Mouse (Mus musculus): ENCODE measurements around the gene Ptpro. TPM values are rescaled to one million over a fixed set of nuclear protein-coding genes. Genes with fewer than 3 reads are reported as not detected.
"Not testable (repeated sequence)": the region's sequence is repeated elsewhere in the genome, so short reads cannot be mapped to it uniquely, and the experiment has no call there.

The Ptpro gene
- polyA plus RNA-seq, 1 experiment from 2014 or later = 63.5 TPM

DNA sequence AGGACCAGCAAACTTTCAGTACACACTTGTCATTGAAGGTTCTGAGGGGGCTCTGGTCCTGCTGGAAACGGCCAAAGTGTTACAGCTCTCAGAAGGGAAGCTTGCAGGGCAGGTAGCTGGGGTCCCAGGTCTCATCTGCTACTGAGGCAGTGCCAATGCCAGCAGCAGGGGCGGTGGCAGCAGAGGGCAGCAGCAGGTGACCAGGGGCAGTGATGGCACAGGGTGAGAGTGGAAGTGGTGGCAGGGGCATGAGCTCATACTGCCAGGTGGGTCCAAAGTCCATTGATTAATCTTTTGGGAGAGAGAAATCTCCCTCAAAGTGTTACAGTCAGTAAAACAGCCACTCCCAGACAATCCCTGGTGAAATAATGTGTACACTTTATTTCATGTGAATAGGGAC lies 214.1 kb downstream of the Ptpro start:
- WGBS = 67% methylated on average over 2 of the region's 2 CpGs
- Histone ChIP-seq H3K4me1 (replicated peaks; ENCODE audit: control insufficient read depth, insufficient read depth, low read length) (peaks cover 11% of the 10 kb centered on the region), H3K4me2 (ENCODE audit: low read length) (no peak overlapping the region), H3K27ac (ENCODE audit: low read length) (no peak overlapping the region), H3K27me3 (replicated peaks; ENCODE audit: control insufficient read depth, insufficient read depth, low read length) (no peaks in the 10 kb centered on the region), H3K9ac (replicated peaks; ENCODE audit: low read depth, low read length) (no peak overlapping the region), H3K36me3 (ENCODE audit: control insufficient read depth, insufficient read depth) (peaks cover 3% of the 10 kb centered on the region; the same call in 1 of the 2 replicates), H3K9me3 (ENCODE audit: control insufficient read depth, low read length) (no peaks in the 10 kb centered on the region), H3K4me3 (replicated peaks; ENCODE audit: low read length) (no peak overlapping the region)
- ATAC-seq = no peak

- H3K27me3 ChIP-seq (replicated peaks; ENCODE audit: control insufficient read depth, insufficient read depth, low read length) = no peaks in the 10 kb centered on the region
- H3K36me3 ChIP-seq (ENCODE audit: control insufficient read depth, insufficient read depth) = no peaks in the 10 kb centered on the region
- no peak overlapping the region for H3K4me2 ChIP-seq (ENCODE audit: low read length)
- no peak for ATAC-seq
- no peak overlapping the region for H3K9ac ChIP-seq (replicated peaks; ENCODE audit: low read depth, low read length)
- H3K27ac ChIP-seq (ENCODE audit: low read length) = no peak overlapping the region
- H3K4me3 ChIP-seq (replicated peaks; ENCODE audit: low read length) = no peak overlapping the region
- H3K4me1 ChIP-seq (replicated peaks; ENCODE audit: control insufficient read depth, insufficient read depth, low read length) = peaks cover 20% of the 10 kb centered on the region
- H3K9me3 ChIP-seq (ENCODE audit: control insufficient read depth, low read length) = no peaks in the 10 kb centered on the region
- 86% methylated on average over 3 of the region's 3 CpGs for WGBS
Measured at GRCm38 (mm10) chr6:137467696-137468095, 215.6 kb downstream of the Ptpro start.

- no peaks in the 10 kb centered on the region for H3K27me3 ChIP-seq (replicated peaks; ENCODE audit: control insufficient read depth, insufficient read depth, low read length)
- no peak overlapping the region for H3K27ac ChIP-seq (ENCODE audit: low read length)
- no peak overlapping the region for H3K9ac ChIP-seq (replicated peaks; ENCODE audit: low read depth, low read length)
- peaks cover 21% of the 10 kb centered on the region for H3K4me1 ChIP-seq (replicated peaks; ENCODE audit: control insufficient read depth, insufficient read depth, low read length)
- H3K36me3 ChIP-seq (ENCODE audit: control insufficient read depth, insufficient read depth) = no peaks in the 10 kb centered on the region
- no peak overlapping the region for H3K4me2 ChIP-seq (ENCODE audit: low read length)
- ATAC-seq = no peak
- H3K9me3 ChIP-seq (ENCODE audit: control insufficient read depth, low read length) = no peaks in the 10 kb centered on the region
- 98% methylated on average over 4 of the region's 4 CpGs for WGBS
- H3K4me3 ChIP-seq (replicated peaks; ENCODE audit: low read length) = no peak overlapping the region
Measured at GRCm38 (mm10) chr6:137469541-137469940, 217.4 kb downstream of the Ptpro start.

DNA sequence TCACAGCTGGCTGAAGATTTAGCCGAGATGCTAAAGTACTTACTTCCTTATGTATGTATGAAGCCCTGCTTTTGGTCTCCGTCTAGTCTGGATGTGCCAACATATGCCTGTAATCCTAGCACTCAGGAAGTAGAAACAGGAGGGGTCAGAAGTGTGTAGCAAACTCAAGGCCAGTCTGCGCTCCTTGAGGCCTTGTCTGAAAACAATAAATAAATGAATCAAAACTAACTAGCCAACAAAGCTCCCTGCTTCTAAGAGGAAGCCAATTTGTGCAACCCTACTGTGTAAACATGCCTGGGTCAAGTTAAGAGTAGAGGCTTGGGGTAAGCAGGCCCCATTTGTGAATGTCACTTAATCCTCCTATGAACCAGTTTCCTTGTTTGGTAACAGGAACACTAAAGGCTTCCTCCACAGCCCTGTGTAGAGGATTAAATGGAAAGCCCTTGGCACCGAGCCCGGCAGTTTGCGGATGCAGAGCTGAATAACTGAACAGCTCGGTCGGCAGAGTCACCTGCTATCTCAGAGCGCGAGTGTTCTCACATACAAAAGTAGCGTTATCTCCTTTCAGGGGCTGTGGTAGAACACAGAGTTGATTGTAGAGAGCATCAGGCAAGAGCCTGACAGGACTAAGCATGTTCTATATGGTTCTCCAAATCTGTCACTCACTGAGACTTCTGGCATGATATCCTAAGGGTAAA lies 218.9 kb downstream of the Ptpro start:
- Histone ChIP-seq H3K4me3 (replicated peaks; ENCODE audit: low read length) (no peak overlapping the region), H3K36me3 (ENCODE audit: control insufficient read depth, insufficient read depth) (no peaks in the 10 kb centered on the region), H3K27me3 (replicated peaks; ENCODE audit: control insufficient read depth, insufficient read depth, low read length) (no peaks in the 10 kb centered on the region), H3K27ac (ENCODE audit: low read length) (no peak overlapping the region), H3K9me3 (ENCODE audit: control insufficient read depth, low read length) (peaks cover 2% of the 10 kb centered on the region; the same call in 1 of the 2 replicates), H3K4me2 (ENCODE audit: low read length) (no peak overlapping the region), H3K9ac (replicated peaks; ENCODE audit: low read depth, low read length) (no peak overlapping the region), H3K4me1 (replicated peaks; ENCODE audit: control insufficient read depth, insufficient read depth, low read length) (peaks cover 18% of the 10 kb centered on the region)
- 4% methylated on average over 11 of the region's 11 CpGs for WGBS
- ATAC-seq = peak; percentile 88

GRCm38 (mm10) chr6:137472129-137472528 lies 220.0 kb downstream of the Ptpro start:
- 34% methylated on average over 9 of the region's 9 CpGs for WGBS
- Histone ChIP-seq H3K4me2 (ENCODE audit: low read length) (no peak overlapping the region), H3K9me3 (ENCODE audit: control insufficient read depth, low read length) (peaks cover 2% of the 10 kb centered on the region; the same call in 1 of the 2 replicates), H3K4me3 (replicated peaks; ENCODE audit: low read length) (no peak overlapping the region), H3K27ac (ENCODE audit: low read length) (no peak overlapping the region), H3K27me3 (replicated peaks; ENCODE audit: control insufficient read depth, insufficient read depth, low read length) (no peaks in the 10 kb centered on the region), H3K4me1 (replicated peaks; ENCODE audit: control insufficient read depth, insufficient read depth, low read length) (peaks cover 18% of the 10 kb centered on the region), H3K9ac (replicated peaks; ENCODE audit: low read depth, low read length) (no peak overlapping the region), H3K36me3 (ENCODE audit: control insufficient read depth, insufficient read depth) (no peaks in the 10 kb centered on the region)
- peak; percentile 25 for ATAC-seq

GRCm38 (mm10) chr6:137473433-137473832 lies 221.3 kb downstream of the Ptpro start:
- Histone ChIP-seq H3K27ac (ENCODE audit: low read length) (no peak overlapping the region), H3K9ac (replicated peaks; ENCODE audit: low read depth, low read length) (no peak overlapping the region), H3K4me2 (ENCODE audit: low read length) (no peak overlapping the region), H3K4me3 (replicated peaks; ENCODE audit: low read length) (no peak overlapping the region), H3K36me3 (ENCODE audit: control insufficient read depth, insufficient read depth) (no peaks in the 10 kb centered on the region), H3K27me3 (replicated peaks; ENCODE audit: control insufficient read depth, insufficient read depth, low read length) (no peaks in the 10 kb centered on the region), H3K4me1 (replicated peaks; ENCODE audit: control insufficient read depth, insufficient read depth, low read length) (peaks cover 18% of the 10 kb centered on the region), H3K9me3 (ENCODE audit: control insufficient read depth, low read length) (peaks cover 2% of the 10 kb centered on the region; the same call in 1 of the 2 replicates)
- ATAC-seq = no peak
- 93% methylated on average over 1 of the region's 1 CpGs for WGBS

GRCm38 (mm10) chr6:137475695-137476094 lies 223.6 kb downstream of the Ptpro start:
- H3K36me3 ChIP-seq (ENCODE audit: control insufficient read depth, insufficient read depth); ATAC-seq; H3K9me3 ChIP-seq (ENCODE audit: control insufficient read depth, low read length); H3K4me2 ChIP-seq (ENCODE audit: low read length); H3K9ac ChIP-seq (replicated peaks; ENCODE audit: low read depth, low read length); H3K27ac ChIP-seq (ENCODE audit: low read length); H3K4me3 ChIP-seq (replicated peaks; ENCODE audit: low read length); H3K27me3 ChIP-seq (replicated peaks; ENCODE audit: control insufficient read depth, insufficient read depth, low read length): not testable (repeated sequence)
- H3K4me1 ChIP-seq (replicated peaks; ENCODE audit: control insufficient read depth, insufficient read depth, low read length) = peaks cover 16% of the 10 kb centered on the region
- 96% methylated on average over 5 of the region's 5 CpGs for WGBS

- Histone ChIP-seq H3K4me1 (replicated peaks; ENCODE audit: control insufficient read depth, insufficient read depth, low read length) (peaks cover 4% of the 10 kb centered on the region), H3K9ac (replicated peaks; ENCODE audit: low read depth, low read length) (no peak overlapping the region), H3K27me3 (replicated peaks; ENCODE audit: control insufficient read depth, insufficient read depth, low read length) (no peaks in the 10 kb centered on the region), H3K4me2 (ENCODE audit: low read length) (no peak overlapping the region), H3K36me3 (ENCODE audit: control insufficient read depth, insufficient read depth) (no peaks in the 10 kb centered on the region), H3K9me3 (ENCODE audit: control insufficient read depth, low read length) (no peaks in the 10 kb centered on the region), H3K4me3 (replicated peaks; ENCODE audit: low read length) (no peak overlapping the region), H3K27ac (ENCODE audit: low read length) (no peak overlapping the region)
- ATAC-seq = peak; percentile 59
- 47% methylated on average over 7 of the region's 7 CpGs for WGBS
Measured at GRCm38 (mm10) chr6:137482891-137483290, 230.8 kb downstream of the Ptpro start.

DNA sequence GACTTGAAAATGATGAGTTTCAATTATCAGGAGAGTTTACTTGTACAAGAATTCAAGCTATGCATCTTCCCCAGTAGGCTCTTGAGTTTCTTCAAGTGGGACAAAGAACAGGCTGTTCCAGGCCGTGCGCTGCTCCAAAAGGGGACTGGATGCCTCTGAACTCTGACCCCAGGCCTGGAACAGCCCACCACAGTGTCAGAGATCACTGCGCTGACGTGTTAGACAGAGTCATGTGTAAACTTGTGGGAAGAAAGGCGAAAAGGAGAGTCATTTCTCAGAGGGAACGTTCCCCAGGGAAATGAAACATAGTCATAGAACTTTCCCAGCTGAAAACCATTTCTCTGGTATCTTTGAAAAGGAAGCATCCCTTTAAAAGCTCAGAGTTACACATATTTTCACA lies 235.3 kb downstream of the Ptpro start:
- no peak overlapping the region for H3K9ac ChIP-seq (replicated peaks; ENCODE audit: low read depth, low read length)
- 71% methylated on average over 6 of the region's 6 CpGs for WGBS
- no peak for ATAC-seq

DNA sequence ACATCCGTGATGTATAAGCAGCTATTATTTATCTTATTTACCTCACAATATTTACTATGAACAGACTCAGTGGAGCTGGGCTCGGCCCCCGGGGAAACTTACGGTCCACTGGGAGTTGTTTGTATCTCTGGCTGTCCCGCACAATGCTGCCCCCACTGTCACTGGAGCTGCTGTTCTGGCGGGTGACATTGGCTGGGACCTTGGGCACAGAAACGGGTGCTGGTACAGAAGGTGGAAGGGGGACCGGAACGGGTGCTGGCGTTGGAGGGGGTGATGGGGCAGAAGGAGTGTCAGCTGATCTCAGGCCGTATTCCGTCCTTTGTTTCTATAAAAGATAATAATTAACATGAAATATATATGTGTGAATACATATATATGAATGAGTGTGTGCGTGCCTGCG lies 238.0 kb downstream of the Ptpro start:
- Histone ChIP-seq H3K27me3 (replicated peaks; ENCODE audit: control insufficient read depth, insufficient read depth, low read length) (no peaks in the 10 kb centered on the region), H3K4me3 (replicated peaks; ENCODE audit: low read length) (no peak overlapping the region), H3K27ac (ENCODE audit: low read length) (no peak overlapping the region), H3K9me3 (ENCODE audit: control insufficient read depth, low read length) (no peaks in the 10 kb centered on the region), H3K4me2 (ENCODE audit: low read length) (no peak overlapping the region), H3K4me1 (replicated peaks; ENCODE audit: control insufficient read depth, insufficient read depth, low read length) (no peaks in the 10 kb centered on the region), H3K9ac (replicated peaks; ENCODE audit: low read depth, low read length) (no peak overlapping the region), H3K36me3 (ENCODE audit: control insufficient read depth, insufficient read depth) (no peaks in the 10 kb centered on the region)
- WGBS = 93% methylated on average over 14 of the region's 14 CpGs
- no peak for ATAC-seq

More for the DNA sequence above, 235.3 kb downstream of the Ptpro start:
- H3K4me2 ChIP-seq (ENCODE audit: low read length) = no peak overlapping the region
- no peaks in the 10 kb centered on the region for H3K27me3 ChIP-seq (replicated peaks; ENCODE audit: control insufficient read depth, insufficient read depth, low read length)
- H3K36me3 ChIP-seq (ENCODE audit: control insufficient read depth, insufficient read depth) = no peaks in the 10 kb centered on the region
- H3K4me1 ChIP-seq (replicated peaks; ENCODE audit: control insufficient read depth, insufficient read depth, low read length) = peaks cover 4% of the 10 kb centered on the region
- H3K27ac ChIP-seq (ENCODE audit: low read length) = no peak overlapping the region
- H3K9me3 ChIP-seq (ENCODE audit: control insufficient read depth, low read length) = no peaks in the 10 kb centered on the region
- H3K4me3 ChIP-seq (replicated peaks; ENCODE audit: low read length) = no peak overlapping the region
